Mouse (Mus musculus) thymus, adult 2 months (tissue): Measurements from ENCODE around the gene Cbln1.

ENCODE experiments used
- CTCF ChIP-seq: fragments of 200-500 bp; IDR thresholded peaks from 2 replicates; pipeline ENCODE4 v1.5.1; 2012; ENCODE audit warnings: mild to moderate bottlenecking, control low read depth, low read length, moderate library complexity, borderline replicate concordance; ENCODE audit not compliant: control insufficient read depth, poor library complexity, insufficient read depth; ENCODE audit errors: extremely low read depth
- POLR2A ChIP-seq: fragments of 200-500 bp; IDR thresholded peaks from 2 replicates; pipeline ENCODE4 v1.6.1; 2012; ENCODE audit warnings: mild to moderate bottlenecking, low read length, control low read depth, moderate library complexity; ENCODE audit not compliant: control insufficient read depth, poor library complexity, insufficient read depth; ENCODE audit errors: extremely low read depth

GRCm38 (mm10) chr8:87464446-87464845, 8.0 kb downstream of the Cbln1 start:
- TF ChIP-seq POLR2A (no peak), CTCF (no peak)
